Mouse (Mus musculus) embryonic facial prominence, embryonic 12.5 days (tissue): Measurements from ENCODE around the gene Ddx6. TPM values are rescaled to one million over a fixed set of nuclear protein-coding genes. Genes with fewer than 3 reads are reported as not detected.
"Not testable (repeated sequence)": the region's sequence is repeated elsewhere in the genome, so short reads cannot be mapped to it uniquely, and the experiment has no call there.

Source experiments
- ATAC-seq: fragments of 200-750 bp; cut with Nextera tagmentation; 2 replicates; pipeline ENCODE4 v1.8.0; 2017; ENCODE audit not compliant: insufficient number of reproducible peaks, insufficient read depth, low FRiP score, low TSS enrichment
- H3K27ac ChIP-seq: fragments of 300-500 bp; sonication (generic); 2 replicates; pipeline ENCODE4 v1.5.1; 2016; ENCODE audit warnings: mild to moderate bottlenecking
- H3K27me3 ChIP-seq: fragments of 300-500 bp; sonication (generic); 2 replicates; pipeline ENCODE4 v1.6.1; 2016; ENCODE audit warnings: mild to moderate bottlenecking, moderate library complexity
- H3K36me3 ChIP-seq: fragments of 300-500 bp; sonication (generic); 2 replicates; pipeline ENCODE4 v1.6.1; 2016; ENCODE audit warnings: mild to moderate bottlenecking
- H3K4me1 ChIP-seq: fragments of 300-500 bp; sonication (generic); 2 replicates; pipeline ENCODE4 v1.6.1; 2016
- H3K4me2 ChIP-seq: fragments of 300-500 bp; sonication (generic); replicated peaks from 2 replicates; pipeline ENCODE4 v1.6.1; 2016; ENCODE audit warnings: mild to moderate bottlenecking, moderate library complexity
- H3K4me3 ChIP-seq: fragments of 300-500 bp; sonication (generic); 2 replicates; pipeline ENCODE4 v1.5.1; 2016; ENCODE audit warnings: mild to moderate bottlenecking
- H3K9ac ChIP-seq: fragments of 300-500 bp; sonication (generic); 2 replicates; pipeline ENCODE4 v1.6.1; 2016; ENCODE audit warnings: mild to moderate bottlenecking, moderate library complexity
- H3K9me3 ChIP-seq: fragments of 300-500 bp; sonication (generic); 2 replicates; pipeline ENCODE4 v1.6.1; 2016; ENCODE audit warnings: mild to moderate bottlenecking, moderate library complexity
- WGBS: fragments of 180-500 bp; shearing (Covaris S2); methylation state at CpG from one replicate; pipeline ENCODE4 v1.1.7; 2016; 5-methylcytosine and 5-hydroxymethylcytosine counted together
- polyA plus RNA-seq: library from polyadenylated mRNA; unstranded; fragments of >200 nt; fragmentation: Nextera tagmentation; extraction: Ambion mirVana; gene quantifications from 2 replicates; pipeline ENCODE4 v1.2.1, GENCODE M21; 2016

The Ddx6 gene
- polyA plus RNA-seq = 28.3 and 28.8 TPM in 2 replicates

- H3K4me3 ChIP-seq = peak within 1 kb of the TSS; percentile 96
- peaks cover 16% of the 10 kb centered on the region for H3K4me1 ChIP-seq
- ATAC-seq = peak; percentile 52
- H3K9ac ChIP-seq = peak within 1 kb of the TSS; percentile 100
- peaks cover 26% of the 10 kb centered on the region for H3K36me3 ChIP-seq
- H3K4me2 ChIP-seq = peak within 1 kb of the TSS; percentile 77
- H3K9me3 ChIP-seq = no peaks in the 10 kb centered on the region
- H3K27ac ChIP-seq = peak within 1 kb of the TSS; percentile 99
- under 1% methylated on average over 61 of the region's 80 CpGs for WGBS
- H3K27me3 ChIP-seq = no peaks in the 10 kb centered on the region
Measured at GRCm38 (mm10) chr9:44604779-44605615, at the start of gene Ddx6. TSS of gene Ddx6 (plus strand) at chr9:44604892.

GRCm38 (mm10) chr9:44561597-44561996 lies 43.1 kb upstream of the Ddx6 start, which contains the start of gene Cxcr5:
TSS of gene Cxcr5 (minus strand) at chr9:44561877.
- H3K4me1 ChIP-seq = no peaks in the 10 kb centered on the region
- H3K9ac ChIP-seq = no peak within 1 kb of the TSS
- H3K4me3 ChIP-seq = no peak within 1 kb of the TSS
- H3K9me3 ChIP-seq = no peaks in the 10 kb centered on the region
- no peak within 1 kb of the TSS for H3K27ac ChIP-seq
- no peak within 1 kb of the TSS for H3K4me2 ChIP-seq
- no peak for ATAC-seq
- no peaks in the 10 kb centered on the region for H3K27me3 ChIP-seq
- 69% methylated on average over 4 of the region's 4 CpGs for WGBS
- no peaks in the 10 kb centered on the region for H3K36me3 ChIP-seq

GRCm38 (mm10) chr9:44562936-44563335 lies 41.8 kb upstream of the Ddx6 start:
- H3K4me1 ChIP-seq = no peaks in the 10 kb centered on the region
- no peaks in the 10 kb centered on the region for H3K27me3 ChIP-seq
- H3K4me3 ChIP-seq = no peak overlapping the region
- H3K4me2 ChIP-seq = no peak overlapping the region
- H3K9me3 ChIP-seq = no peaks in the 10 kb centered on the region
- WGBS = 49% methylated on average over 12 of the region's 12 CpGs
- no peak overlapping the region for H3K27ac ChIP-seq
- no peak overlapping the region for H3K9ac ChIP-seq
- no peaks in the 10 kb centered on the region for H3K36me3 ChIP-seq
- no peak for ATAC-seq

GRCm38 (mm10) chr9:44565367-44565766 lies 39.3 kb upstream of the Ddx6 start:
- Histone ChIP-seq H3K9ac (no peak overlapping the region), H3K9me3 (no peaks in the 10 kb centered on the region), H3K27me3 (no peaks in the 10 kb centered on the region), H3K27ac (no peak overlapping the region), H3K4me3 (no peak overlapping the region), H3K4me1 (no peaks in the 10 kb centered on the region), H3K4me2 (no peak overlapping the region), H3K36me3 (no peaks in the 10 kb centered on the region)
- WGBS = 43% methylated on average over 6 of the region's 6 CpGs
- no peak for ATAC-seq

- ATAC-seq = no peak
- Histone ChIP-seq H3K4me3 (no peak overlapping the region), H3K27me3 (no peaks in the 10 kb centered on the region), H3K27ac (no peak overlapping the region), H3K9ac (no peak overlapping the region), H3K9me3 (no peaks in the 10 kb centered on the region), H3K4me1 (no peaks in the 10 kb centered on the region), H3K36me3 (no peaks in the 10 kb centered on the region), H3K4me2 (no peak overlapping the region)
- WGBS = 71% methylated on average over 9 of the region's 9 CpGs
Measured at GRCm38 (mm10) chr9:44567338-44568082, 37.2 kb upstream of the Ddx6 start.

- Histone ChIP-seq H3K4me1 (no peaks in the 10 kb centered on the region), H3K4me3 (no peak overlapping the region), H3K4me2 (no peak overlapping the region), H3K9ac (no peak overlapping the region), H3K36me3 (no peaks in the 10 kb centered on the region), H3K27me3 (no peaks in the 10 kb centered on the region), H3K27ac (no peak overlapping the region), H3K9me3 (no peaks in the 10 kb centered on the region)
- no peak for ATAC-seq
- WGBS = 49% methylated on average over 7 of the region's 7 CpGs
Measured at GRCm38 (mm10) chr9:44568083-44568455, 36.6 kb upstream of the Ddx6 start.

- WGBS = 82% methylated on average over 12 of the region's 12 CpGs
- no peaks in the 10 kb centered on the region for H3K27me3 ChIP-seq
- no peaks in the 10 kb centered on the region for H3K9me3 ChIP-seq
- no peaks in the 10 kb centered on the region for H3K36me3 ChIP-seq
- H3K27ac ChIP-seq = no peak overlapping the region
- no peak overlapping the region for H3K4me2 ChIP-seq
- H3K9ac ChIP-seq = no peak overlapping the region
- H3K4me3 ChIP-seq = no peak overlapping the region
- no peak for ATAC-seq
- H3K4me1 ChIP-seq = no peaks in the 10 kb centered on the region
Measured at GRCm38 (mm10) chr9:44570939-44571382, 33.7 kb upstream of the Ddx6 start.

GRCm38 (mm10) chr9:44573306-44573705 lies 31.4 kb upstream of the Ddx6 start:
- Histone ChIP-seq H3K36me3 (no peaks in the 10 kb centered on the region), H3K4me2 (no peak overlapping the region), H3K27me3 (no peaks in the 10 kb centered on the region), H3K9ac (no peak overlapping the region), H3K9me3 (no peaks in the 10 kb centered on the region), H3K4me1 (no peaks in the 10 kb centered on the region), H3K4me3 (no peak overlapping the region), H3K27ac (no peak overlapping the region)
- 75% methylated on average over 4 of the region's 4 CpGs for WGBS
- no peak for ATAC-seq

GRCm38 (mm10) chr9:44575095-44575494 lies 29.6 kb upstream of the Ddx6 start:
- WGBS = 88% methylated on average over 2 of the region's 2 CpGs

GRCm38 (mm10) chr9:44576046-44576445 lies 28.6 kb upstream of the Ddx6 start:
- H3K4me1 ChIP-seq, H3K9ac ChIP-seq, H3K4me2 ChIP-seq, H3K9me3 ChIP-seq, ATAC-seq, H3K27me3 ChIP-seq, H3K36me3 ChIP-seq, H3K27ac ChIP-seq, H3K4me3 ChIP-seq: not testable (repeated sequence)
- WGBS = 88% methylated on average over 7 of the region's 7 CpGs

More at GRCm38 (mm10) chr9:44575095-44575494, 29.6 kb upstream of the Ddx6 start:
- no peaks in the 10 kb centered on the region for H3K9me3 ChIP-seq
- H3K36me3 ChIP-seq = no peaks in the 10 kb centered on the region
- no peaks in the 10 kb centered on the region for H3K4me1 ChIP-seq
- ATAC-seq = no peak
- no peak overlapping the region for H3K4me3 ChIP-seq
- H3K9ac ChIP-seq = no peak overlapping the region
- no peaks in the 10 kb centered on the region for H3K27me3 ChIP-seq
- H3K27ac ChIP-seq = no peak overlapping the region
- H3K4me2 ChIP-seq = no peak overlapping the region

- H3K9me3 ChIP-seq = no peaks in the 10 kb centered on the region
- H3K4me2 ChIP-seq = no peak overlapping the region
- 38% methylated on average over 6 of the region's 6 CpGs for WGBS
- no peak overlapping the region for H3K4me3 ChIP-seq
- H3K27me3 ChIP-seq = no peaks in the 10 kb centered on the region
- H3K36me3 ChIP-seq = no peaks in the 10 kb centered on the region
- H3K27ac ChIP-seq = no peak overlapping the region
- peaks cover 3% of the 10 kb centered on the region; the same call in 1 of the 2 replicates for H3K4me1 ChIP-seq
- no peak for ATAC-seq
- no peak overlapping the region for H3K9ac ChIP-seq
Measured at GRCm38 (mm10) chr9:44579392-44579791, 25.3 kb upstream of the Ddx6 start.

- H3K4me3 ChIP-seq = no peak overlapping the region
- H3K4me1 ChIP-seq = peaks cover 3% of the 10 kb centered on the region; the same call in 1 of the 2 replicates
- no peaks in the 10 kb centered on the region for H3K9me3 ChIP-seq
- no peaks in the 10 kb centered on the region for H3K36me3 ChIP-seq
- WGBS = 87% methylated on average over 5 of the region's 5 CpGs
- no peak for ATAC-seq
- no peak overlapping the region for H3K27ac ChIP-seq
- H3K4me2 ChIP-seq = no peak overlapping the region
- H3K27me3 ChIP-seq = no peaks in the 10 kb centered on the region
- no peak overlapping the region for H3K9ac ChIP-seq
Measured at GRCm38 (mm10) chr9:44580085-44580484, 24.6 kb upstream of the Ddx6 start.
